In genomic region chr13:43523906-43524480, GRCm38 (mm10) we compare ENCODE assay signal across 13 mouse cellular contexts. TPM values are rescaled to one million over a fixed set of nuclear protein-coding genes. Genes with fewer than 3 reads are reported as not detected.
DNase-seq lines count a peak whose midpoint lies in the region; ATAC-seq and TF ChIP-seq lines count a peak whose summit lies in the region.
"Had no signal": no experiment of that assay in that cellular context is flagged by ENCODE, and none has a peak within 500 bp of the region (broad histone marks: within the 10 kb centered on the region; RNA-seq: fewer than 3 reads in every experiment).

No protein-coding gene starts in this region.

- ATAC-seq in forebrain, postnatal 0 days: no peak
- no peak for ATAC-seq in forebrain, embryonic 14.5 days
- ATAC-seq in limb, embryonic 14.5 days (ENCODE audit: low FRiP score, low read depth): peak; percentile 25; the same call in 1 of the 2 replicates
- ATAC-seq in heart, postnatal 0 days (ENCODE audit: insufficient read depth, low read depth): no peak

- no peak overlapping the region for H3K4me2 ChIP-seq in forebrain, postnatal 0 days (ENCODE audit: low read depth)
- no peak overlapping the region for H3K4me2 ChIP-seq in forebrain, embryonic 14.5 days (ENCODE audit: low read length)
- no peak overlapping the region for H3K4me2 ChIP-seq in limb, embryonic 14.5 days (replicated peaks; ENCODE audit: low read depth, low read length, severe bottlenecking)
- H3K4me2 ChIP-seq in heart, postnatal 0 days (ENCODE audit: low read depth, low read length): peak overlapping the region; percentile 20

- H3K27me3 ChIP-seq in forebrain, postnatal 0 days (ENCODE audit: insufficient read depth, low read length): no peaks in the 10 kb centered on the region
- H3K27me3 ChIP-seq in forebrain, embryonic 14.5 days (replicated peaks; ENCODE audit: control insufficient read depth, insufficient read depth, low read length): no peaks in the 10 kb centered on the region
- H3K27me3 ChIP-seq in limb, embryonic 14.5 days (ENCODE audit: control insufficient read depth, insufficient read depth, low read length): no peaks in the 10 kb centered on the region
- H3K27me3 ChIP-seq in limb, embryonic 10.5 days (ENCODE audit: low read depth, poor library complexity, severe bottlenecking): no peaks in the 10 kb centered on the region
- no peaks in the 10 kb centered on the region for H3K27me3 ChIP-seq in heart, postnatal 0 days (ENCODE audit: control insufficient read depth, insufficient read depth, low read length)

- peaks cover 16% of the 10 kb centered on the region for H3K4me1 ChIP-seq in forebrain, postnatal 0 days (ENCODE audit: insufficient read depth)
- peaks cover 20% of the 10 kb centered on the region for H3K4me1 ChIP-seq in forebrain, embryonic 14.5 days (ENCODE audit: control insufficient read depth, insufficient read depth, low read length)
- peaks cover 17% of the 10 kb centered on the region for H3K4me1 ChIP-seq in limb, embryonic 14.5 days (ENCODE audit: control insufficient read depth, insufficient read depth, low read length)
- peaks cover 10% of the 10 kb centered on the region; the same call in 1 of the 2 replicates for H3K4me1 ChIP-seq in limb, embryonic 10.5 days
- H3K4me1 ChIP-seq in bone marrow macrophage, adult 2 months (ENCODE audit: control insufficient read depth, insufficient read depth, low read length): peaks cover 27% of the 10 kb centered on the region
- H3K4me1 ChIP-seq in heart, postnatal 0 days (ENCODE audit: control insufficient read depth, insufficient read depth): peaks cover 26% of the 10 kb centered on the region

- H3K36me3 ChIP-seq in forebrain, postnatal 0 days (ENCODE audit: insufficient read depth): no peaks in the 10 kb centered on the region
- no peaks in the 10 kb centered on the region for H3K36me3 ChIP-seq in forebrain, embryonic 14.5 days (ENCODE audit: control insufficient read depth, insufficient read depth, low read length)
- H3K36me3 ChIP-seq in limb, embryonic 14.5 days (ENCODE audit: control insufficient read depth, insufficient read depth, low read length): no peaks in the 10 kb centered on the region
- H3K36me3 ChIP-seq in limb, embryonic 10.5 days: no peaks in the 10 kb centered on the region
- H3K36me3 ChIP-seq in heart, postnatal 0 days (replicated peaks; ENCODE audit: control insufficient read depth, insufficient read depth, low read length): no peaks in the 10 kb centered on the region
- H3K36me3 ChIP-seq: hindbrain, embryonic 10.5 days had no signal

- H3K27ac ChIP-seq in forebrain, postnatal 0 days (ENCODE audit: low read depth, low read length): 0 out of 2 replicates have a peak overlapping the region, but pooled peaks have one; percentile 21
- no peak overlapping the region for H3K27ac ChIP-seq in forebrain, embryonic 14.5 days (ENCODE audit: low read depth, low read length)
- H3K27ac ChIP-seq in limb, embryonic 14.5 days (replicated peaks; ENCODE audit: low read depth, low read length): 0 out of 2 replicates have a peak overlapping the region, but pooled peaks have one; percentile 55
- no peak overlapping the region for H3K27ac ChIP-seq in limb, embryonic 10.5 days
- peak overlapping the region; percentile 98 for H3K27ac ChIP-seq in bone marrow macrophage, adult 2 months (ENCODE audit: insufficient read depth, low read depth, low read length)
- peak overlapping the region; percentile 74 for H3K27ac ChIP-seq in heart, postnatal 0 days (ENCODE audit: low read depth)

- TF ChIP-seq POLR2A in limb, embryonic 14.5 days (IDR thresholded peaks at IDR 0.05; ENCODE audit: borderline replicate concordance, extremely low read depth, insufficient read depth, insufficient read length): no peak
- no peak for TF ChIP-seq POLR2A in bone marrow macrophage, adult 2 months (IDR thresholded peaks at IDR 0.05; ENCODE audit: borderline replicate concordance, low read depth, low read length)

- no peak for TF ChIP-seq EP300 in heart, postnatal 0 days (IDR thresholded peaks at IDR 0.05; ENCODE audit: low read depth)

- no peak for DNase-seq in forebrain, postnatal 0 days
- DNase-seq in forebrain, embryonic 14.5 days (ENCODE audit: low spot score): no peak
- DNase-seq in limb, embryonic 14.5 days (ENCODE audit: low spot score): peak; percentile 45
- no peak for DNase-seq in limb, embryonic 10.5 days (ENCODE audit: low spot score)
- no peak for DNase-seq in heart, postnatal 0 days (ENCODE audit: low spot score)
- DNase-seq in ovary, adult 18-20 months (ENCODE audit: low spot score): no peak
- no peak for DNase-seq in adrenal gland, postnatal 4 days (ENCODE audit: low spot score in 2 of 2)
- DNase-seq: adrenal gland, adult 8-10 months; cerebellum, adult 2 months; kidney, postnatal 14 days; thymus, adult 2 months had no signal

- no peak overlapping the region for H3K4me3 ChIP-seq in forebrain, postnatal 0 days (ENCODE audit: low read depth, low read length)
- no peak overlapping the region for H3K4me3 ChIP-seq in forebrain, embryonic 14.5 days (ENCODE audit: low read depth, low read length)
- H3K4me3 ChIP-seq in limb, embryonic 14.5 days (replicated peaks; ENCODE audit: low read length): no peak overlapping the region
- no peak overlapping the region for H3K4me3 ChIP-seq in limb, embryonic 10.5 days
- H3K4me3 ChIP-seq in bone marrow macrophage, adult 2 months (ENCODE audit: insufficient read depth, low read length): peak overlapping the region; percentile 17; the same call in 1 of the 2 replicates
- no peak overlapping the region for H3K4me3 ChIP-seq in heart, postnatal 0 days (ENCODE audit: low read depth, low read length)
- H3K4me3 ChIP-seq: hindbrain, embryonic 10.5 days had no signal

- no peaks in the 10 kb centered on the region for H3K9me3 ChIP-seq in forebrain, postnatal 0 days (ENCODE audit: low read length)
- no peaks in the 10 kb centered on the region for H3K9me3 ChIP-seq in forebrain, embryonic 14.5 days (replicated peaks; ENCODE audit: control insufficient read depth, low read length)
- H3K9me3 ChIP-seq in limb, embryonic 14.5 days (ENCODE audit: control insufficient read depth, low read length): no peaks in the 10 kb centered on the region
- H3K9me3 ChIP-seq in limb, embryonic 10.5 days (replicated peaks): no peaks in the 10 kb centered on the region
- no peaks in the 10 kb centered on the region for H3K9me3 ChIP-seq in heart, postnatal 0 days (replicated peaks; ENCODE audit: control insufficient read depth, low read length)
- H3K9me3 ChIP-seq: hindbrain, embryonic 10.5 days had no signal

- no peak for TF ChIP-seq CTCF in forebrain, postnatal 0 days (IDR thresholded peaks at IDR 0.05; ENCODE audit: low read depth)
- no peak for TF ChIP-seq CTCF in bone marrow macrophage, adult 2 months (IDR thresholded peaks at IDR 0.05; ENCODE audit: low read depth, low read length)
- TF ChIP-seq CTCF in heart, postnatal 0 days (IDR thresholded peaks at IDR 0.05; ENCODE audit: low read depth): no peak

- no peak overlapping the region for H3K9ac ChIP-seq in forebrain, postnatal 0 days
- no peak overlapping the region for H3K9ac ChIP-seq in forebrain, embryonic 14.5 days (ENCODE audit: low read length)
- H3K9ac ChIP-seq in limb, embryonic 14.5 days (ENCODE audit: low read depth, low read length, severe bottlenecking): no peak overlapping the region
- H3K9ac ChIP-seq in heart, postnatal 0 days (replicated peaks; ENCODE audit: low read depth, low read length): no peak overlapping the region

- 20% methylated on average over 7 of the region's 7 CpGs for WGBS in forebrain, postnatal 0 days
- 34% methylated on average over 7 of the region's 7 CpGs for WGBS in forebrain, embryonic 14.5 days
- 77% methylated on average over 7 of the region's 7 CpGs for WGBS in limb, embryonic 14.5 days
- WGBS in limb, embryonic 10.5 days: 88% methylated on average over 7 of the region's 7 CpGs
- 39% methylated on average over 7 of the region's 7 CpGs for WGBS in heart, postnatal 0 days

RNA-seq across cellular contexts. Expression of gene Mcur1, which starts 36.0 kb away (rescaled TPM):
- 7.2 and 9.8 TPM in 2 replicates for total RNA-seq in forebrain, postnatal 0 days (2014; rRNA removed)
- polyA plus RNA-seq in forebrain, postnatal 0 days (2015; fragmentation: Nextera tagmentation; extraction: Ambion mirVana): 6.5 and 8.6 TPM in 2 replicates
- polyA plus RNA-seq in forebrain, embryonic 14.5 days (2014; fragmentation: Nextera tagmentation; extraction: Ambion mirVana): 7.2 and 7.6 TPM in 2 replicates
- polyA plus RNA-seq in limb, embryonic 14.5 days (2012; rRNA removed): 19.7 and 23.1 TPM in 2 replicates
- 18.1 and 20.5 TPM in 2 replicates for polyA plus RNA-seq in limb, embryonic 14.5 days (2014; fragmentation: Nextera tagmentation; extraction: Ambion mirVana)
- 10.6 and 12.1 TPM in 2 replicates for polyA plus RNA-seq in limb, embryonic 10.5 days (2016; fragmentation: Nextera tagmentation; extraction: Ambion mirVana)
- polyA plus RNA-seq in bone marrow macrophage, adult 2 months (2012; ENCODE audit: insufficient read depth, insufficient read length, missing spikeins): 40.0 and 40.2 TPM in 2 replicates
- 37.7 and 40.1 TPM in 2 replicates for total RNA-seq in heart, postnatal 0 days (2014; rRNA removed; ENCODE audit: low replicate concordance)
- 22.0 and 24.9 TPM in 2 replicates for polyA plus RNA-seq in heart, postnatal 0 days (2015; fragmentation: Nextera tagmentation; extraction: Ambion mirVana)
- 10 to 100 TPM; 36.5 to 38.1 TPM for total RNA-seq in adrenal gland, postnatal 4 days (2021)

RNA-seq across cellular contexts. Expression of gene Ranbp9, which starts 42.9 kb away (rescaled TPM):
- 44.8 and 44.9 TPM in 2 replicates for total RNA-seq in forebrain, postnatal 0 days (2014; rRNA removed)
- 8.1 and 9.3 TPM in 2 replicates for polyA plus RNA-seq in forebrain, postnatal 0 days (2015; fragmentation: Nextera tagmentation; extraction: Ambion mirVana)
- polyA plus RNA-seq in forebrain, embryonic 14.5 days (2014; fragmentation: Nextera tagmentation; extraction: Ambion mirVana): 15.4 and 16.4 TPM in 2 replicates
- polyA plus RNA-seq in limb, embryonic 14.5 days (2012; rRNA removed): 34.5 and 36.9 TPM in 2 replicates
- polyA plus RNA-seq in limb, embryonic 14.5 days (2014; fragmentation: Nextera tagmentation; extraction: Ambion mirVana): 12.6 and 14.2 TPM in 2 replicates
- 10.0 and 10.1 TPM in 2 replicates for polyA plus RNA-seq in limb, embryonic 10.5 days (2016; fragmentation: Nextera tagmentation; extraction: Ambion mirVana)
- polyA plus RNA-seq in bone marrow macrophage, adult 2 months (2012; ENCODE audit: insufficient read depth, insufficient read length, missing spikeins): 67.9 and 82.6 TPM in 2 replicates
- 42.5 and 54.6 TPM in 2 replicates for total RNA-seq in heart, postnatal 0 days (2014; rRNA removed; ENCODE audit: low replicate concordance)
- polyA plus RNA-seq in heart, postnatal 0 days (2015; fragmentation: Nextera tagmentation; extraction: Ambion mirVana): 6.7 and 6.9 TPM in 2 replicates
- 10 to 100 TPM; 57.0 to 62.2 TPM for total RNA-seq in adrenal gland, postnatal 4 days (2021)

Comparison
In these comparisons a context has a peak if more than half of its experiments do, and no peak if none do; other contexts are left out.
1. H3K27ac ChIP-seq: peak in forebrain, postnatal 0 days (single experiment), limb, embryonic 14.5 days (single experiment), bone marrow macrophage, adult 2 months (single experiment) and heart, postnatal 0 days (single experiment); none in forebrain, embryonic 14.5 days (single experiment) and limb, embryonic 10.5 days (single experiment).